Mouse (Mus musculus) liver, postnatal 0 days (tissue): ENCODE data around the gene Ceacam20.

Experiments used
- CTCF ChIP-seq: sonication (generic); IDR thresholded peaks from 2 replicates; pipeline ENCODE4 v1.5.1; 2016; ENCODE audit warnings: antibody characterized with exemption, low read depth
- EP300 ChIP-seq: IDR thresholded peaks from 2 replicates; pipeline ENCODE4 v1.6.1; 2016; ENCODE audit warnings: antibody characterized with exemption, low read depth, mild to moderate bottlenecking

DNA sequence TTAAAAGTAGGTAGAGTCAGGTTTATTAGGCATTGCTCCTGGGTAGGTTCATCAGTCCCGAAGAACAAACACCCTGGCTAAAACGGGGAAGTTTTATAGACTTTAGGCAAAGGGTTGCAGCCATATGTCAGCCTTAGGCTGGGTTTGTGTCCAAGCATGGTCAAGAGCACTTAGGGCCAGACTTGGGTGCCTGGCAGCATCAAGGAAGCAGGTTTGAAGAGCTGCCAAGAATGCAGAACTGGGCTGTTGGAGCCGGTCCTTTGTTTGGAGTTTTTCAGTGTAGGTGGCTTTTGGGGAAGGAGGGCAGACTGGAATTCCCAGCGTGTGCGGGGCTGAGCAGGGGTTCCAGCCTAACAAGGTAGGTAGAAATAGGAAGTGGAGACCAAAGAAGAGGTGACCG, 29.3 kb upstream of the Ceacam20 start:
- TF ChIP-seq CTCF (no peak), EP300 (no peak)
